Mouse (Mus musculus) limb, embryonic 10.5 days (tissue): ENCODE results near the gene Gm11213. TPM values are rescaled to one million over a fixed set of nuclear protein-coding genes. Genes with fewer than 3 reads are reported as not detected.

ENCODE experiments used
- DNase-seq: peaks from one replicate; pipeline ENCODE4 v3.0.0-alpha.2; 2017; ENCODE audit warnings: low spot score
- H3K27ac ChIP-seq: fragments of 300-500 bp; sonication (generic); 2 replicates; pipeline ENCODE4 v1.5.1; 2016; ENCODE audit warnings: mild to moderate bottlenecking
- H3K27me3 ChIP-seq: fragments of 300-500 bp; sonication (generic); 2 replicates; pipeline ENCODE4 v1.6.1; 2016; ENCODE audit warnings: low read depth, mild to moderate bottlenecking; ENCODE audit not compliant: poor library complexity, severe bottlenecking
- H3K36me3 ChIP-seq: fragments of 300-500 bp; sonication (generic); 2 replicates; pipeline ENCODE4 v1.6.1; 2016; ENCODE audit warnings: mild to moderate bottlenecking, moderate library complexity
- H3K4me1 ChIP-seq: fragments of 300-500 bp; sonication (generic); 2 replicates; pipeline ENCODE4 v1.6.1; 2016
- H3K4me3 ChIP-seq: fragments of 300-500 bp; sonication (generic); 2 replicates; pipeline ENCODE4 v1.5.1; 2016; ENCODE audit warnings: mild to moderate bottlenecking, moderate library complexity
- H3K9me3 ChIP-seq: fragments of 300-500 bp; sonication (generic); replicated peaks from 2 replicates; pipeline ENCODE4 v1.6.1; 2016; ENCODE audit warnings: mild to moderate bottlenecking
- WGBS: fragments of 180-500 bp; shearing (Covaris S2); methylation state at CpG from one replicate; pipeline ENCODE4 v1.1.7; 2016; 5-methylcytosine and 5-hydroxymethylcytosine counted together
- polyA plus RNA-seq: library from polyadenylated mRNA; unstranded; fragments of >200 nt; fragmentation: Nextera tagmentation; extraction: Ambion mirVana; gene quantifications from 2 replicates; pipeline ENCODE4 v1.2.1, GENCODE M21; 2016

Gene Gm11213
- polyA plus RNA-seq, 1 experiment from 2014 or later: not detected

GRCm38 (mm10) chr4:63601263-63601662, 3.8 kb downstream of the Gm11213 start:
- H3K27ac ChIP-seq: no peak overlapping the region
- H3K4me1 ChIP-seq: no peaks in the 10 kb centered on the region
- no peak overlapping the region for H3K4me3 ChIP-seq
- no peaks in the 10 kb centered on the region for H3K36me3 ChIP-seq
- H3K27me3 ChIP-seq: no peaks in the 10 kb centered on the region
- no peak for DNase-seq
- H3K9me3 ChIP-seq: no peaks in the 10 kb centered on the region

DNA sequence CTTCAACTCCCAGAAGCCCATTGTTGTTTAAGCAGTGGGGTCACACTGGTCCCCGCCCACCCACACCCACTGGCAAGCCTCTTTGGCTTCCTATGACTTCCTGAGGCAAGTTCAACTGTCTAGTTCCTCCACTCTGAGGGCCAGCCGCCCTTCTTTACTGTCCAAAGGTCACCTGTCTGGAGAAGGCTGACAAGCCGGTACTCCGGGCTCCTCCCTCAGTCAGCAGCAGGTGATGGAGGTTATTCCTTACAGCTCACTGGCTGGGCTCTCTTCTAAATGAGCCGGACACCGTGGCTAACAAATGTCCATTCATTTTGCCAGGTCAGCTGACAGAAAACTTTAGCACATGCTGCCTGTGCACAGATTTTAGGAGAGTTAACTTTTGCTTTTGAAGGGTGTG, 4.3 kb downstream of the Gm11213 start:
- H3K27me3 ChIP-seq: no peaks in the 10 kb centered on the region
- WGBS: 95% methylated on average over 6 of the region's 6 CpGs
- no peak overlapping the region for H3K4me3 ChIP-seq
- H3K4me1 ChIP-seq: no peaks in the 10 kb centered on the region
- H3K9me3 ChIP-seq: no peaks in the 10 kb centered on the region
- no peaks in the 10 kb centered on the region for H3K36me3 ChIP-seq
- no peak overlapping the region for H3K27ac ChIP-seq
- DNase-seq: no peak

DNA sequence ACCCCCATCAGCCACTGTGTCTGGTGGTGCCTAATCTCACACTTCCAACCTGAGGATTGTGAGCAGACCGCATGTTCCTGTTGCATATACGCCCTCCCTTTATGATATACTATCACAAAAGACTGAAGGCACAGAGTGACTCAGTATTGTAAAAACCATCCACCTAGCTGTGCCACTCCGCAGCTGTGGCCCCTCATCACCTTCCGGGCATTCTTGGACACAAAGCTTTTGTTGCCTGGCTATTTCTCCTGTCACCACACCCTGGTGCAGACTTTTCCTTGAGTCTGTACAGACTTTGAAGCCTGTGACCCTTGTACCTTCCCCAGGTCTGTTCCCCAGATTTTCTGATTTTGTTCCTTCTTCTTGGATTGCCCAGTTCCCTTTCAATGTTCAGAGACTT, 9.1 kb downstream of the Gm11213 start:
- H3K36me3 ChIP-seq: no peaks in the 10 kb centered on the region
- H3K27ac ChIP-seq: no peak overlapping the region
- H3K4me1 ChIP-seq: peaks cover 11% of the 10 kb centered on the region
- no peaks in the 10 kb centered on the region for H3K27me3 ChIP-seq
- no peak overlapping the region for H3K4me3 ChIP-seq
- WGBS: 91% methylated on average over 4 of the region's 4 CpGs
- H3K9me3 ChIP-seq: no peaks in the 10 kb centered on the region
- DNase-seq: no peak

- WGBS: 87% methylated on average over 10 of the region's 10 CpGs
- no peak for DNase-seq
These were observed 9.8 kb downstream of the Gm11213 start for GRCm38 (mm10) chr4:63595259-63595658.

DNA sequence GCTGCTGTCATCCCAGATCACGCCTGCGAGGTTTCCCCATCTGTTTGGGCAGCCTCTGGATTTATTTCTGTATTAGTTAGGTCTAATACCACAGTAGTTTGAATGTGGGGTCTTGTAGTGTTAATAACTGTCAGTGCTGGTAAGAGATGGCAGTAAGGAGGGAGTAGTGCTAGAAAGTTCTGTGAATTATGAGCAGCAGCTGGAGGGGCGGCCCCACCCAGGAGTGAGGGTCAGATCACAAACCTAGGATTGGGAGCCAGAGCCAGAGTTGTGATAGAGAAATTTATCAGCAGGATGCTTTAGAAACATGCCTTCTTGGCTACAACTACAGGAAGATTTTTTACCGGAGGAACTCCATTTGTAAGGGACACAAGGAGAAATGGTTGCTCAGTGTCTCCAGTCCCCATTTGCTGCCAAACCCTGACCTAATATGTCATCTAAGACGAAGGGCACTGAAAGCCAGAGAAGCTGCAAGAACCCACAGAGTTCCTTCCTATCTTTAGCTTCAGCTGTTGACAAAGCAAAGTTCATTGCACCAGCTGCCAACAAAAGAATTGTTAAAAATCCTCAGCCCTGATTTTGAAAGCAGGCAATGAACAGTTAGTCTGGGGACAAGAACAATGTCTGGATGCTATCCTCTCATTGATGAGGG, 10.5 kb downstream of the Gm11213 start:
- no peaks in the 10 kb centered on the region for H3K27me3 ChIP-seq
- peaks cover 11% of the 10 kb centered on the region for H3K4me1 ChIP-seq
- no peaks in the 10 kb centered on the region for H3K9me3 ChIP-seq
- H3K4me3 ChIP-seq: no peak overlapping the region
- H3K27ac ChIP-seq: no peak overlapping the region
- no peaks in the 10 kb centered on the region for H3K36me3 ChIP-seq
- WGBS: 81% methylated on average over 5 of the region's 5 CpGs
- DNase-seq: no peak

More at GRCm38 (mm10) chr4:63595259-63595658, 9.8 kb downstream of the Gm11213 start:
- Histone ChIP-seq H3K4me3 (no peak overlapping the region), H3K4me1 (peaks cover 11% of the 10 kb centered on the region), H3K27ac (no peak overlapping the region), H3K36me3 (no peaks in the 10 kb centered on the region), H3K27me3 (no peaks in the 10 kb centered on the region), H3K9me3 (no peaks in the 10 kb centered on the region)

DNA sequence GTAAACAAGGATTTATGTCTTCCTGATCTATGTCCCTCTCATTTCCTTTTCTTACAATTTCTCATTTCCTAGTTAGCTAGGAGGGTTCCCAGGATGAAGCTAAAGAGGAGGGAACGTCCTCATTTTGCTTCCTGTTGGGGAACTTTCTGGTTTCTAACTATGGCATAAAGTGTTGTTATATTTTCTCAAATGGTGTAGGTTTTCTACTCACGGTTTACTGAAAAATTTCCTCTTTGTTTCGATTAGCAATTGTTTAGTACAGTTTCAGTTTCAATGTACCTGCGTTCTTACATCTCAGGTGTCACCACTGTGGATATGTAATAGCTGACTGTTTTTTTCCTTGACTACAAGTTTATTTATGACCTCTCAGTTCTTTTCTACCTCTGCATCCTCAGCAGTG, 14.5 kb downstream of the Gm11213 start:
- H3K4me3 ChIP-seq: no peak overlapping the region
- no peak overlapping the region for H3K27ac ChIP-seq
- H3K36me3 ChIP-seq: no peaks in the 10 kb centered on the region
- no peaks in the 10 kb centered on the region for H3K9me3 ChIP-seq
- no peak for DNase-seq
- WGBS: 90% methylated on average over 4 of the region's 4 CpGs
- H3K27me3 ChIP-seq: no peaks in the 10 kb centered on the region
- peaks cover 11% of the 10 kb centered on the region for H3K4me1 ChIP-seq

DNA sequence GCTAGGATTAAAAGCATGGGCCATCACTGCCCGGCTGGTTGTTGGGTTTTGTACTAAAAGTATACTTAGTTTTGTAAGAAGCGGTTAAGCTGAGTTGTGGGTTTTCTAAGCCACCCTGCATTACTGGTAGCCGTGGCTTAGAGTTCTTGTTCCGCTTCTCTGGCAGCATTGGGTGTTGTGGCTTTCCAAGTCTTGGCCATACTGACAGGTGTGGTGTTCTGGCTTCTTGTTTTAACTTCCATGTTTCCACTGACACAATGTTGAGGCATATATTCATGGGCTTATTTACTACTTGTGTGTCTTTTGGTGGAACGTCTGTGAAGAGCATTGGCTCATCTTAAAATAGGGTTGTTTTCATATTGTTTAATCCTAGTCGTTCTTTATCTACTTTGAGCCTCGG, 15.1 kb downstream of the Gm11213 start:
- Histone ChIP-seq H3K27me3 (no peaks in the 10 kb centered on the region), H3K9me3 (no peaks in the 10 kb centered on the region), H3K27ac (no peak overlapping the region), H3K36me3 (no peaks in the 10 kb centered on the region), H3K4me1 (peaks cover 11% of the 10 kb centered on the region), H3K4me3 (no peak overlapping the region)
- DNase-seq: no peak
- WGBS: 93% methylated on average over 7 of the region's 7 CpGs

GRCm38 (mm10) chr4:63586240-63586639, 18.8 kb downstream of the Gm11213 start:
- H3K27me3 ChIP-seq: no peaks in the 10 kb centered on the region
- no peak overlapping the region for H3K4me3 ChIP-seq
- no peaks in the 10 kb centered on the region for H3K9me3 ChIP-seq
- peaks cover 5% of the 10 kb centered on the region; the same call in 1 of the 2 replicates for H3K36me3 ChIP-seq
- peaks cover 30% of the 10 kb centered on the region for H3K4me1 ChIP-seq
- no peak overlapping the region for H3K27ac ChIP-seq
- DNase-seq: no peak
- 84% methylated on average over 2 of the region's 2 CpGs for WGBS

GRCm38 (mm10) chr4:63585216-63585615, 19.8 kb downstream of the Gm11213 start:
- WGBS: 94% methylated on average over 10 of the region's 10 CpGs
- H3K36me3 ChIP-seq: peaks cover 6% of the 10 kb centered on the region; the same call in 1 of the 2 replicates
- H3K4me1 ChIP-seq: peaks cover 34% of the 10 kb centered on the region
- no peak overlapping the region for H3K27ac ChIP-seq
- no peak overlapping the region for H3K4me3 ChIP-seq
- DNase-seq: no peak
- no peaks in the 10 kb centered on the region for H3K27me3 ChIP-seq
- H3K9me3 ChIP-seq: no peaks in the 10 kb centered on the region

DNA sequence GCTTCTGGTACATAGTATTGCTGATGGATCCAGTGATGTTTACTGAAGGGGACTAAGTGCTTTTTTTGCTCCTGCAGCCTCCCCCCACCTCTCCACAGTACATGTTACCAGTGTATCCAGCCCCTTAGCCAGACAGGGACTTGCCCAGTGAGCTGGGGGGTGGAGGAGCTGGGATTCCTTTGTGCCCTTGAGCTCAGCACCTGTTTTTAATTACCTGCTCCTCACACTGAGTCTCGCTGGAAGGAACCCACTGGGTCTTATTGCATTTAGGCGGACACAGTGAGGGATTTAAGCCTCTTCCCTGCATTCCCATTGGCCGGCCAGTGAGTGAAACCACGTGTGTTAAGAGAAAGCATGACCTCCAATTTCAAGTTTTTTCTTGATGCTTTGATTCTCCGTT, 22.5 kb downstream of the Gm11213 start:
- Histone ChIP-seq H3K4me1 (peaks cover 42% of the 10 kb centered on the region), H3K27ac (peak overlapping the region; percentile 91), H3K27me3 (no peaks in the 10 kb centered on the region), H3K4me3 (no peak overlapping the region), H3K36me3 (peaks cover 14% of the 10 kb centered on the region), H3K9me3 (0 out of 2 replicates have a peak, but pooled peaks cover 2% of the 10 kb centered on the region)
- WGBS: 15% methylated on average over 5 of the region's 5 CpGs
- peak; percentile 80 for DNase-seq

- H3K36me3 ChIP-seq: peaks cover 20% of the 10 kb centered on the region
- H3K27ac ChIP-seq: peak overlapping the region; percentile 85
- peak; percentile 42 for DNase-seq
- peaks cover 42% of the 10 kb centered on the region for H3K4me1 ChIP-seq
- no peak overlapping the region for H3K4me3 ChIP-seq
- 57% methylated on average over 6 of the region's 6 CpGs for WGBS
- H3K9me3 ChIP-seq: 0 out of 2 replicates have a peak, but pooled peaks cover 2% of the 10 kb centered on the region
- H3K27me3 ChIP-seq: no peaks in the 10 kb centered on the region
These were observed 25.0 kb downstream of the Gm11213 start for GRCm38 (mm10) chr4:63580078-63580477.

DNA sequence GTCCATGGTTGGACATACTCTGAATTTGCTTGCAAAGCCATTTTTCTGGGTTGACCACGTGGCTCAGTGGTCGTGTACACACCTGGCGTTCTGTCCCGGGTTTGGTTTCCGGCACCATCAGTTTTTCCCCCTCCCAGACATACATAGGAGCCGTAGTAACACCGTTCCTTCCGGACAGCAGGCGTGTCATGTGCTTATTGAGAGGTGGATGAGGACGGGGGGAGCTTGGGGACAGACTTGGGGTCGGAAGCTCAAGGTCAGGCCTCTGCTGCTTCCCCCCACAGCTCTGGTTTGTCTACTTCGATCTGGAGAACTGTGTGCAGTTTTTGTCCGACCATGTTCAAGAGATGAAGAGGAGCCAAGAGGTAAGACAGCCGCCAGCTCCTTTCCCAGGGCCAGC, 25.4 kb downstream of the Gm11213 start:
- no peak overlapping the region for H3K4me3 ChIP-seq
- H3K27me3 ChIP-seq: no peaks in the 10 kb centered on the region
- H3K27ac ChIP-seq: peak overlapping the region; percentile 85
- DNase-seq: no peak
- 94% methylated on average over 14 of the region's 14 CpGs for WGBS
- H3K4me1 ChIP-seq: peaks cover 42% of the 10 kb centered on the region
- H3K9me3 ChIP-seq: 0 out of 2 replicates have a peak, but pooled peaks cover 2% of the 10 kb centered on the region
- H3K36me3 ChIP-seq: peaks cover 20% of the 10 kb centered on the region

DNA sequence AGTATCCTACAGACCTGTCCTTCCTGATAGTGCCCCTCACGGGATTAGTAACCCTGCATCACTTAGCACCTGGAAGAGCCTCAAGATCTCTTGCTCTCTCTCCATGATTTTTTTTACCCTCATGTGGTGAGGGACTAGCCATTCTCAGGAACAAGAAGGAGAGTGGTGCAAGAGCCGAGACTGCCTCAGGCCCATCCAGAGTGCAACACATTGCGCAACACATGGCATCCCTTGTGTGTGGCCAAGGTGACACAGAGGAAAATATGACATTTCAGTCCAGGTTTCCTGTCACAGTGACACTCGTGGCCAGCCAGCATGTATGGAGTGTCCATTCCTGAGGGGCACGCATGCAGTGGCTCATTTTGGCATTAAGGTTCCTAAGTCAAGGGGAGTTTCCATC, 32.4 kb downstream of the Gm11213 start:
- Histone ChIP-seq H3K4me3 (no peak overlapping the region), H3K4me1 (peaks cover 24% of the 10 kb centered on the region), H3K36me3 (peaks cover 47% of the 10 kb centered on the region), H3K27ac (no peak overlapping the region), H3K9me3 (no peaks in the 10 kb centered on the region), H3K27me3 (no peaks in the 10 kb centered on the region)
- WGBS: 90% methylated on average over 5 of the region's 5 CpGs
- DNase-seq: no peak
